Mouse (Mus musculus) lung, embryonic 14.5 days (tissue): Measurements from ENCODE around the gene Acsf3. TPM values are rescaled to one million over a fixed set of nuclear protein-coding genes. Genes with fewer than 3 reads are reported as not detected.

ENCODE experiments used
- ATAC-seq: fragments of 200-750 bp; cut with Nextera tagmentation; 2 replicates; pipeline ENCODE4 v1.8.0; 2017; ENCODE audit warnings: mild to moderate bottlenecking, moderate TSS enrichment, moderate library complexity; ENCODE audit not compliant: insufficient read depth
- DNase-seq: peaks from one replicate; pipeline ENCODE4 v3.0.0-alpha.2; 2015
- H3K27ac ChIP-seq: fragments of 300-500 bp; sonication (generic); 2 replicates; pipeline ENCODE4 v1.5.1; 2014; ENCODE audit warnings: low read depth, mild to moderate bottlenecking, moderate library complexity
- H3K27me3 ChIP-seq: fragments of 300-500 bp; sonication (generic); 2 replicates; pipeline ENCODE4 v1.6.1; 2014; ENCODE audit warnings: low read length, control low read depth; ENCODE audit not compliant: insufficient read depth
- H3K36me3 ChIP-seq: fragments of 300-500 bp; sonication (generic); 2 replicates; pipeline ENCODE4 v1.6.1; 2014; ENCODE audit warnings: control low read depth; ENCODE audit not compliant: insufficient read depth
- H3K4me1 ChIP-seq: fragments of 300-500 bp; sonication (generic); 2 replicates; pipeline ENCODE4 v1.6.1; 2014; ENCODE audit warnings: antibody characterized with exemption, control low read depth; ENCODE audit not compliant: insufficient read depth
- H3K4me2 ChIP-seq: fragments of 300-500 bp; sonication (generic); 2 replicates; pipeline ENCODE4 v1.6.1; 2014; ENCODE audit warnings: mild to moderate bottlenecking
- H3K4me3 ChIP-seq: fragments of 300-500 bp; sonication (generic); 2 replicates; pipeline ENCODE4 v1.5.1; 2014; ENCODE audit warnings: low read depth, low read length
- H3K9ac ChIP-seq: fragments of 300-500 bp; sonication (generic); 2 replicates; pipeline ENCODE4 v1.6.1; 2014
- H3K9me3 ChIP-seq: fragments of 300-500 bp; sonication (generic); 2 replicates; pipeline ENCODE4 v1.6.1; 2016; ENCODE audit warnings: low read depth, low read length, control low read depth
- CTCF ChIP-seq: IDR thresholded peaks from 2 replicates; pipeline ENCODE4 v1.5.1; 2016; ENCODE audit warnings: antibody characterized with exemption, low read depth
- WGBS: fragments of 180-500 bp; shearing (Covaris S2); extraction: QIAGEN DNeasy Blood & Tissue Kit; methylation state at CpG from one replicate; pipeline ENCODE4 v1.1.7; 2014; 5-methylcytosine and 5-hydroxymethylcytosine counted together
- polyA plus RNA-seq: library from polyadenylated mRNA; unstranded; fragments of >200 nt; fragmentation: Nextera tagmentation; extraction: Ambion mirVana; gene quantifications from 2 replicates; pipeline ENCODE4 v1.2.1, GENCODE M21; 2014

The Acsf3 gene
- polyA plus RNA-seq, 1 experiment from 2014 or later: 17.7 TPM

- H3K36me3 ChIP-seq: no peaks in the 10 kb centered on the region
- no peak overlapping the region for H3K4me2 ChIP-seq
- ATAC-seq: no peak
- no peak overlapping the region for H3K4me3 ChIP-seq
- no peak for DNase-seq
- H3K27me3 ChIP-seq: peaks cover 38% of the 10 kb centered on the region
- H3K9ac ChIP-seq: no peak overlapping the region
- no peak for TF ChIP-seq CTCF
- no peaks in the 10 kb centered on the region for H3K4me1 ChIP-seq
- H3K27ac ChIP-seq: no peak overlapping the region
- WGBS: 100% methylated on average over 1 of the region's 1 CpGs
- no peaks in the 10 kb centered on the region for H3K9me3 ChIP-seq
Measured at GRCm38 (mm10) chr8:122747825-122748224, 27.5 kb upstream of the Acsf3 start.

- H3K9me3 ChIP-seq: no peaks in the 10 kb centered on the region
- no peak overlapping the region for H3K27ac ChIP-seq
- no peaks in the 10 kb centered on the region for H3K4me1 ChIP-seq
- ATAC-seq (no peak), DNase-seq (no peak)
- no peak overlapping the region for H3K9ac ChIP-seq
- 52% methylated on average over 6 of the region's 6 CpGs for WGBS
- no peaks in the 10 kb centered on the region for H3K36me3 ChIP-seq
- no peak for TF ChIP-seq CTCF
- no peak overlapping the region for H3K4me2 ChIP-seq
- no peak overlapping the region for H3K4me3 ChIP-seq
- H3K27me3 ChIP-seq: peaks cover 27% of the 10 kb centered on the region
Measured at GRCm38 (mm10) chr8:122749333-122749958, 25.8 kb upstream of the Acsf3 start.

- ATAC-seq: no peak
- H3K9me3 ChIP-seq: no peaks in the 10 kb centered on the region
- peaks cover 8% of the 10 kb centered on the region; the same call in 1 of the 2 replicates for H3K27me3 ChIP-seq
- no peak for TF ChIP-seq CTCF
- no peak overlapping the region for H3K4me3 ChIP-seq
- no peak for DNase-seq
- H3K4me1 ChIP-seq: no peaks in the 10 kb centered on the region
- H3K4me2 ChIP-seq: no peak overlapping the region
- no peak overlapping the region for H3K27ac ChIP-seq
- no peaks in the 10 kb centered on the region for H3K36me3 ChIP-seq
- 51% methylated on average over 5 of the region's 5 CpGs for WGBS
- H3K9ac ChIP-seq: no peak overlapping the region
Measured at GRCm38 (mm10) chr8:122751342-122751741, 23.9 kb upstream of the Acsf3 start.

GRCm38 (mm10) chr8:122752111-122752721 lies 23.1 kb upstream of the Acsf3 start:
- no peak overlapping the region for H3K9ac ChIP-seq
- no peak for TF ChIP-seq CTCF
- no peak for ATAC-seq
- H3K4me3 ChIP-seq: no peak overlapping the region
- DNase-seq: no peak
- H3K27me3 ChIP-seq: peaks cover under 1% of the 10 kb centered on the region; the same call in 1 of the 2 replicates
- WGBS: 78% methylated on average over 29 of the region's 29 CpGs
- no peak overlapping the region for H3K27ac ChIP-seq
- no peaks in the 10 kb centered on the region for H3K4me1 ChIP-seq
- H3K9me3 ChIP-seq: no peaks in the 10 kb centered on the region
- H3K36me3 ChIP-seq: no peaks in the 10 kb centered on the region
- no peak overlapping the region for H3K4me2 ChIP-seq

- Histone ChIP-seq H3K27ac (no peak overlapping the region), H3K9ac (no peak overlapping the region), H3K4me2 (no peak overlapping the region), H3K27me3 (no peaks in the 10 kb centered on the region), H3K4me1 (no peaks in the 10 kb centered on the region; the same call in 1 of the 2 replicates), H3K9me3 (no peaks in the 10 kb centered on the region), H3K36me3 (no peaks in the 10 kb centered on the region), H3K4me3 (no peak overlapping the region)
- no peak for DNase-seq
- no peak for TF ChIP-seq CTCF
- no peak for ATAC-seq
Measured at GRCm38 (mm10) chr8:122758597-122758996, 16.7 kb upstream of the Acsf3 start.

- Histone ChIP-seq H3K4me1 (no peaks in the 10 kb centered on the region; the same call in 1 of the 2 replicates), H3K27ac (no peak overlapping the region), H3K36me3 (no peaks in the 10 kb centered on the region), H3K27me3 (no peaks in the 10 kb centered on the region), H3K9me3 (no peaks in the 10 kb centered on the region), H3K9ac (no peak overlapping the region), H3K4me2 (no peak overlapping the region), H3K4me3 (no peak overlapping the region)
- TF ChIP-seq CTCF: no peak
- ATAC-seq (no peak), DNase-seq (no peak)
- 67% methylated on average over 7 of the region's 7 CpGs for WGBS
Measured at GRCm38 (mm10) chr8:122760116-122760515, 15.2 kb upstream of the Acsf3 start.

- no peaks in the 10 kb centered on the region for H3K36me3 ChIP-seq
- DNase-seq (no peak), ATAC-seq (no peak)
- WGBS: 62% methylated on average over 6 of the region's 6 CpGs
- H3K27ac ChIP-seq: no peak overlapping the region
- no peaks in the 10 kb centered on the region; the same call in 1 of the 2 replicates for H3K4me1 ChIP-seq
- H3K9me3 ChIP-seq: no peaks in the 10 kb centered on the region
- TF ChIP-seq CTCF: no peak
- H3K9ac ChIP-seq: no peak overlapping the region
- H3K27me3 ChIP-seq: no peaks in the 10 kb centered on the region
- no peak overlapping the region for H3K4me3 ChIP-seq
- no peak overlapping the region for H3K4me2 ChIP-seq
Measured at GRCm38 (mm10) chr8:122761109-122761508, 14.2 kb upstream of the Acsf3 start.
